Mouse (Mus musculus) heart, embryonic 13.5 days (tissue): ENCODE measurements around the gene Itga8. TPM values are rescaled to one million over a fixed set of nuclear protein-coding genes. Genes with fewer than 3 reads are reported as not detected.
A peak's percentile ranks its signal among the peaks of the same experiment; 100 is the strongest.

Source experiments
- ATAC-seq: fragments of 200-750 bp; cut with Nextera tagmentation; 2 replicates; pipeline ENCODE4 v1.8.0; 2017; ENCODE audit warnings: moderate TSS enrichment; ENCODE audit not compliant: insufficient number of reproducible peaks, low FRiP score, low TSS enrichment; ENCODE audit errors: extremely low read depth
- H3K27ac ChIP-seq: fragments of 300-500 bp; sonication (generic); replicated peaks from 2 replicates; pipeline ENCODE4 v1.5.1; 2015; ENCODE audit warnings: moderate library complexity, mild to moderate bottlenecking, inconsistent platforms
- H3K27me3 ChIP-seq: fragments of 300-500 bp; sonication (generic); replicated peaks from 2 replicates; pipeline ENCODE4 v1.6.1; 2015; ENCODE audit warnings: mild to moderate bottlenecking, inconsistent platforms
- H3K36me3 ChIP-seq: fragments of 300-500 bp; sonication (generic); 2 replicates; pipeline ENCODE4 v1.6.1; 2015; ENCODE audit warnings: mild to moderate bottlenecking, inconsistent platforms
- H3K4me1 ChIP-seq: fragments of 300-500 bp; sonication (generic); 2 replicates; pipeline ENCODE4 v1.6.1; 2015; ENCODE audit warnings: inconsistent platforms
- H3K4me2 ChIP-seq: fragments of 300-500 bp; sonication (generic); 2 replicates; pipeline ENCODE4 v1.6.1; 2015; ENCODE audit warnings: inconsistent platforms, mild to moderate bottlenecking, moderate library complexity
- H3K4me3 ChIP-seq: fragments of 300-500 bp; sonication (generic); 2 replicates; pipeline ENCODE4 v1.5.1; 2015; ENCODE audit warnings: moderate library complexity, mild to moderate bottlenecking, inconsistent platforms
- H3K9ac ChIP-seq: fragments of 300-500 bp; sonication (generic); 2 replicates; pipeline ENCODE4 v1.6.1; 2015; ENCODE audit warnings: inconsistent platforms, mild to moderate bottlenecking, moderate library complexity
- H3K9me3 ChIP-seq: fragments of 300-500 bp; sonication (generic); 2 replicates; pipeline ENCODE4 v1.6.1; 2016; ENCODE audit warnings: inconsistent platforms
- WGBS: fragments of 180-500 bp; shearing (Covaris S2); methylation state at CpG from one replicate; pipeline ENCODE4 v1.1.7; 2015; ENCODE audit warnings: mixed read lengths; 5-methylcytosine and 5-hydroxymethylcytosine counted together
- polyA plus RNA-seq: library from polyadenylated mRNA; unstranded; fragments of >200 nt; fragmentation: Nextera tagmentation; extraction: Ambion mirVana; gene quantifications from 2 replicates; pipeline ENCODE4 v1.2.1, GENCODE M21; 2015

Gene Itga8
- polyA plus RNA-seq, 1 experiment from 2014 or later = 10.8 TPM

DNA sequence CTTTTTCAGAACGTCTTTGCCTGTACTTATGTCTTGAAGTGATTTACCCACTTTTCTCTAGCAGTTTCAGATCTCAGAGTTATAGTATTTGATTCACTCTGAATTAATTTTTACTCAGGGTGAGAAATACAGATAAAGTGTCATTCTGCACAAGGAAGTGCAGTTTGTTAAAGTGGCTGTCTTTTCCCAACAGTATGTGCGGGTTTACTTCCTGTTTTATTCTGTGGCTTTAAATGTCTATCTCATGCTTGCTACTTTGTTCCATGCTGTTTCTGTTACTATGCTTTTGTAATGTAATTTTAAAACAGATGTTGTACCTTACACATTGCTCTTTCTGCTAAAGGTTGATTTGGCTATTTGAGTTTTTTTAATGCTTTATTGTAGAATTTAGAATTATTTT, 216.2 kb downstream of the Itga8 start:
- Histone ChIP-seq H3K9ac (no peak overlapping the region), H3K27me3 (no peaks in the 10 kb centered on the region), H3K4me1 (no peaks in the 10 kb centered on the region), H3K27ac (no peak overlapping the region), H3K4me3 (no peak overlapping the region), H3K36me3 (no peaks in the 10 kb centered on the region), H3K4me2 (no peak overlapping the region), H3K9me3 (no peaks in the 10 kb centered on the region)
- ATAC-seq = no peak
- 70% methylated on average over 2 of the region's 2 CpGs for WGBS

GRCm38 (mm10) chr2:12084341-12084740, 217.4 kb downstream of the Itga8 start:
- H3K4me3 ChIP-seq = no peak overlapping the region
- H3K9ac ChIP-seq = no peak overlapping the region
- ATAC-seq = no peak
- no peaks in the 10 kb centered on the region for H3K36me3 ChIP-seq
- no peak overlapping the region for H3K27ac ChIP-seq
- no peaks in the 10 kb centered on the region for H3K9me3 ChIP-seq
- H3K4me1 ChIP-seq = no peaks in the 10 kb centered on the region
- 70% methylated on average over 4 of the region's 4 CpGs for WGBS
- no peaks in the 10 kb centered on the region for H3K27me3 ChIP-seq
- H3K4me2 ChIP-seq = no peak overlapping the region

GRCm38 (mm10) chr2:12077266-12077891, 224.3 kb downstream of the Itga8 start:
- Histone ChIP-seq H3K9ac (no peak overlapping the region), H3K27me3 (no peaks in the 10 kb centered on the region), H3K4me3 (no peak overlapping the region), H3K4me1 (no peaks in the 10 kb centered on the region), H3K36me3 (no peaks in the 10 kb centered on the region), H3K9me3 (no peaks in the 10 kb centered on the region), H3K27ac (no peak overlapping the region), H3K4me2 (no peak overlapping the region)
- ATAC-seq = no peak
- 70% methylated on average over 2 of the region's 2 CpGs for WGBS

DNA sequence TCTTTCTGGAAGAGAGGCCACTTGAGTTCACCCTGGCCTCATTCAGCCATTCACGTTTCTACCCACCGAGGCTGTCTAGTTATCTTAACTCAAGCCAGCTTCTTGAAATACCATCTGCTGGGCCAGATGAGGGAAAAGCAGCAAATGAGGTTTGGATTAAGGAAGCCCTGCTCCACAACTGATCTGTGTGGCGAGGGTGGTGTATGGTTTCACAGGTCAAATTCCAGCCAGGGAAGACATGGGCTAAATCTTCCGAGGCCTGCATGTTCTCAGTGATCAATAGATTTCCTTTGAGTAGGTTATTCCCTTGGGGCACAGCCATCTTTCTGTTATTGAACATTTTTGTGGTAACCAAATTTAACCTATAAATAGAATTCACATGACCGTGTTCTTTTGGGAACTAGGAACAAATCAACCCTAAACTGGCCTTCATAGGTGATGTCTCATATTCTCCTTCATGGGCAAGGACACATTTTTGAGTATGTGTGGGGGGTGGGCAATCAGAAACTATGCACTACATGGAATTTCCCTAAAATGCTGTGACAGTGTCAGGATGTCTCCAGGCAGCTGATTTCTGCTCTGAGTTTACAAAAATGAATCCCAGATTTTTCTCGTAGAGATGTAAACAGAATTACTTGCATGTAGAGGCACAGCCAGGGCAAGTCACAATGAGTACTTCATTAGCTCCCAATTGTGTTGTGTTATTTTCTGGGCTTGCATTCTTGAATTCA, 235.9 kb downstream of the Itga8 start:
- Histone ChIP-seq H3K27me3 (no peaks in the 10 kb centered on the region), H3K9me3 (no peaks in the 10 kb centered on the region), H3K4me3 (no peak overlapping the region), H3K4me2 (no peak overlapping the region), H3K9ac (no peak overlapping the region), H3K27ac (no peak overlapping the region), H3K4me1 (peaks cover 13% of the 10 kb centered on the region), H3K36me3 (no peaks in the 10 kb centered on the region)
- 37% methylated on average over 6 of the region's 6 CpGs for WGBS
- no peak for ATAC-seq

- Histone ChIP-seq H3K4me1 (peaks cover 13% of the 10 kb centered on the region), H3K36me3 (no peaks in the 10 kb centered on the region), H3K4me3 (no peak overlapping the region), H3K4me2 (no peak overlapping the region), H3K9me3 (no peaks in the 10 kb centered on the region), H3K27ac (peak overlapping the region; percentile 72), H3K27me3 (no peaks in the 10 kb centered on the region), H3K9ac (no peak overlapping the region)
- 33% methylated on average over 5 of the region's 5 CpGs for WGBS
- peak; percentile 65; the same call in 1 of the 2 replicates for ATAC-seq
Observed at GRCm38 (mm10) chr2:12060034-12060723, 241.5 kb downstream of the Itga8 start.

Other genes with a start within 250 kb of the Itga8 start
- 26.6 and 28.1 TPM in 2 replicates for gene Mindy3, start 117.5 kb upstream of the Itga8 start, polyA plus RNA-seq